Mouse (Mus musculus): ENCODE data around the gene H6pd. TPM values are rescaled to one million over a fixed set of nuclear protein-coding genes. Genes with fewer than 3 reads are reported as not detected.

H6pd gene
- total and polyA plus RNA-seq, 3 experiments: 17.7 to 38.5 (median 25.1) TPM

DNA sequence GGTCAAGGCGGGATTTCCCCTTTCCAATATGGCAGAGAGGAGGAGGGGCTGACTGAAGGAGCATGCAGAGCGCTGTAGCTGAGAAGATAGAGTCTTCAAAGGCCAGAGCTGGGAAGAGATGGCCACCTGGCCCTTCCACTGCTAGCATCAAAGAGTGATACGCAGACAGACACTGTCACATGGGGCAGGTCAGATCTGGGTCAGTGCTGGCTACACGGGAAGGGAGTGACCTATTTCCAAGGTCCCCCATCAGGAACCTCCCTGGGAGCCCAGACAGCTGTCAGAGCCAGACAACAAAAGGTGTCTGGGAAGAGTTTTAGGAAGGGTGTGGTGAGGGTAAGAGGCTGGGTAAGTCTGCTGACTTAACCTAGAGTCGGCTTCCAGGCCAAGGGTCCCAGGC lies 71.9 kb downstream of the H6pd start:
- no peak overlapping the region for H3K27ac ChIP-seq (ENCODE audit: insufficient read depth, low read depth)
- H3K27me3 ChIP-seq (replicated peaks): peaks cover 84% of the 10 kb centered on the region
- no peaks in the 10 kb centered on the region for H3K36me3 ChIP-seq (replicated peaks in 1 of 2; ENCODE audit: control insufficient read depth in 1 of 2, insufficient read depth in 1 of 2, low read length in 1 of 2)
- H3K4me1 ChIP-seq (ENCODE audit: control insufficient read depth in 1 of 2, insufficient read depth in 2 of 2): peaks cover 2 to 9% of the 10 kb centered on the region in 2 experiments
- peak; percentile 29 for DNase-seq (ENCODE audit: extremely low read depth)
- H3K9me3 ChIP-seq (replicated peaks; ENCODE audit: low read length): peaks cover 8% of the 10 kb centered on the region
- in situ Hi-C loops (cut with MboI; ENCODE audit: low pct_ligation_motif_present, low pct_unique_long_range_greater_than_20kb, low sequenced_read_pairs): no loop called here
- no peak overlapping the region for H3K4me3 ChIP-seq (replicated peaks in 1 of 3; ENCODE audit: low read depth in 2 of 3, low read length in 2 of 3, poor library complexity in 1 of 3)
- TF ChIP-seq MYC (IDR thresholded peaks at IDR 0.05; ENCODE audit: low read depth, low read length) (no peak), MAZ (IDR thresholded peaks at IDR 0.05; ENCODE audit: low read depth, low read length) (0 out of 2 replicates have a peak, but pooled peaks have one; percentile 23)
- dilution Hi-C loops (cut with MboI; ENCODE audit: extremely low pct_ligation_motif_present, extremely low pct_unique_long_range_greater_than_20kb, low sequenced_read_pairs): no loop called here
- H3K9ac ChIP-seq (ENCODE audit: insufficient read depth, low read depth): no peak overlapping the region
- no peak overlapping the region for H3K4me2 ChIP-seq (ENCODE audit: insufficient read depth, low read depth, poor library complexity, severe bottlenecking)
- no peaks in the 10 kb centered on the region for H3K79me2 ChIP-seq (replicated peaks; ENCODE audit: control insufficient read depth, extremely low read depth, insufficient read depth, poor library complexity, severe bottlenecking)

DNA sequence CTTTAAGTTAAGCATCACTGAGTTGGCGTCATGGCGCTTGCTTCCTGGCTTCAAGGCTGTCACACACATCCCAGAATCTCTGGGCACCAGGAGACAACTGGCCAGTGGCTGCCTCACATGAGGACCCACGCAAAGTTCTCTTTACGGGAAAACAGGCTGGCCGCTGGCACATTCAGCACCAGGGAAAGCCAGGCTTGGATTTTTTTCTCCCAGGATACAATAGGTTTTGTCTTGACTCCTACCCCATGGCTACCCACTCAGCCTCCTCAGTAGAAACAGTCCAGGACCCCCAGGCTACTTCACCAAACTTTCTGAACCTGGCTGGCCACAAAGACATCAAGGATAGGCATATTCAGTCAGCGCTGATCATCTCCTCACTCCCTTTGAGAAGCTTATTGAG lies 73.4 kb downstream of the H6pd start:
- TF ChIP-seq UBTF (IDR thresholded peaks at IDR 0.05; ENCODE audit: low read depth, low read length) (no peak), CHD1 (IDR thresholded peaks at IDR 0.05; ENCODE audit: low read depth, low read length) (no peak), RAD21 (IDR thresholded peaks at IDR 0.05; ENCODE audit: low read depth, low read length) (no peak)
- dilution Hi-C loops (cut with MboI; ENCODE audit: extremely low pct_ligation_motif_present, extremely low pct_unique_long_range_greater_than_20kb, low sequenced_read_pairs) (no loop called here), in situ Hi-C loops (cut with MboI; ENCODE audit: low pct_ligation_motif_present, low pct_unique_long_range_greater_than_20kb, low sequenced_read_pairs) (no loop called here)
- Histone ChIP-seq H3K4me3 (replicated peaks in 1 of 3; ENCODE audit: low read depth in 2 of 3, low read length in 2 of 3, poor library complexity in 1 of 3) (no peak overlapping the region), H3K9ac (ENCODE audit: insufficient read depth, low read depth) (no peak overlapping the region), H3K4me2 (ENCODE audit: insufficient read depth, low read depth, poor library complexity, severe bottlenecking) (no peak overlapping the region), H3K27ac (ENCODE audit: insufficient read depth, low read depth) (no peak overlapping the region), H3K36me3 (replicated peaks in 1 of 2; ENCODE audit: control insufficient read depth in 1 of 2, insufficient read depth in 1 of 2, low read length in 1 of 2) (no peaks in the 10 kb centered on the region), H3K4me1 (ENCODE audit: control insufficient read depth in 1 of 2, insufficient read depth in 2 of 2) (peaks cover 2 to 9% of the 10 kb centered on the region in 2 experiments), H3K9me3 (replicated peaks; ENCODE audit: low read length) (peaks cover 12% of the 10 kb centered on the region), H3K27me3 (replicated peaks) (peaks cover 83% of the 10 kb centered on the region), H3K79me2 (replicated peaks; ENCODE audit: control insufficient read depth, extremely low read depth, insufficient read depth, poor library complexity, severe bottlenecking) (no peaks in the 10 kb centered on the region)
- DNase-seq (ENCODE audit: extremely low read depth): no peak

DNA sequence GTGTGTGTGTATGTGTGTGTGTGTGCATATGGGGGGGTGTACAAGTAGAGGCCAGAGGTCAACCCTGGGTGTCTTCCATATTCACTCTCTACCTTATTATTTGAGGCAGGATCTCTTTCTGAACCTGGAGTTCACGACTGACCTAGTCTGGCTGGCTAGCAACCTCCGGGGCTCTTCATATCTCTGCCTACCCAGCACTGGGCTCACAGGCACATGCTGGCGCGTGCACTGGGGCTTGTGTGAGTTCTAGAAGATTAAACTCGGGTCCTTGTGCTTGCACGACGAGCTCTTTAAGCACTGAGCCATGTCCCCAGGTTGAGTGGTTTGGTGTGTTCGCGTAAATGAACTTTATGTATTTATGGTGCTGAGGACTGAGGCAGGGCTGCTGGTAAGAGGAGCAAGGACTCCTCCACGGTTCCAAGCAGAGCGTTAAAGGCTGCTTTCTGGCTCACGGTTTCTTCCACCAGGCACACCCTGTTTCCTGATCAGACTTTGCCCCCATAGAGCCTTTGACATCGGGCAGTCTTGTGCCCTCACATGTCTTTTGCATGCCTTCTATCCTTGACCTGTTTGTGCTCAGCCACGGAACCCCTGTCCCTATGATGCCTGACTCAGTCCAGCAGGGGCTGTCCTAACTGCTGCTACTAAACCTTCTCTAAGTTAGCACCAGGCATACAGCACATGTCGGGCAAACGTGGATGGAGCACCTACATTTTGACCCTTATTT lies 75.1 kb downstream of the H6pd start:
- Histone ChIP-seq H3K9me3 (replicated peaks; ENCODE audit: low read length) (peaks cover 12% of the 10 kb centered on the region), H3K4me3 (replicated peaks in 1 of 3; ENCODE audit: low read depth in 2 of 3, low read length in 2 of 3, poor library complexity in 1 of 3) (no peak overlapping the region), H3K4me1 (ENCODE audit: control insufficient read depth in 1 of 2, insufficient read depth in 2 of 2) (peaks cover 2 to 9% of the 10 kb centered on the region in 2 experiments), H3K4me2 (ENCODE audit: insufficient read depth, low read depth, poor library complexity, severe bottlenecking) (no peak overlapping the region), H3K9ac (ENCODE audit: insufficient read depth, low read depth) (no peak overlapping the region), H3K79me2 (replicated peaks; ENCODE audit: control insufficient read depth, extremely low read depth, insufficient read depth, poor library complexity, severe bottlenecking) (no peaks in the 10 kb centered on the region), H3K27me3 (replicated peaks) (peaks cover 78% of the 10 kb centered on the region), H3K36me3 (replicated peaks in 1 of 2; ENCODE audit: control insufficient read depth in 1 of 2, insufficient read depth in 1 of 2, low read length in 1 of 2) (no peaks in the 10 kb centered on the region), H3K27ac (ENCODE audit: insufficient read depth, low read depth) (no peak overlapping the region)
- no peak for DNase-seq (ENCODE audit: extremely low read depth)
- TF ChIP-seq SIN3A (IDR thresholded peaks at IDR 0.05; ENCODE audit: low read length): no peak
- dilution Hi-C loops (cut with MboI; ENCODE audit: extremely low pct_ligation_motif_present, extremely low pct_unique_long_range_greater_than_20kb, low sequenced_read_pairs): no loop called here
- in situ Hi-C loops (cut with MboI; ENCODE audit: low pct_ligation_motif_present, low pct_unique_long_range_greater_than_20kb, low sequenced_read_pairs): no loop called here

All from CH12.LX (cell line).